Mouse (Mus musculus) embryonic facial prominence, embryonic 14.5 days (tissue): ENCODE results near the gene Klhdc8b. TPM values are rescaled to one million over a fixed set of nuclear protein-coding genes. Genes with fewer than 3 reads are reported as not detected.

Experiments
- ATAC-seq: fragments of 200-750 bp; cut with Nextera tagmentation; 2 replicates; pipeline ENCODE4 v1.8.0; 2017; ENCODE audit warnings: low read depth, moderate number of reproducible peaks, moderate TSS enrichment
- DNase-seq: peaks from one replicate; pipeline ENCODE4 v3.0.0-alpha.2; 2015; ENCODE audit warnings: low spot score
- H3K27ac ChIP-seq: fragments of 300-500 bp; sonication (generic); replicated peaks from 2 replicates; pipeline ENCODE4 v1.5.1; 2014; ENCODE audit warnings: low read depth, mild to moderate bottlenecking, low read length, moderate library complexity
- H3K27me3 ChIP-seq: fragments of 300-500 bp; sonication (generic); replicated peaks from 2 replicates; pipeline ENCODE4 v1.6.1; 2014; ENCODE audit warnings: low read length; ENCODE audit not compliant: control insufficient read depth, insufficient read depth
- H3K36me3 ChIP-seq: fragments of 300-500 bp; sonication (generic); 2 replicates; pipeline ENCODE4 v1.6.1; 2014; ENCODE audit warnings: low read length, mixed read lengths; ENCODE audit not compliant: control insufficient read depth, insufficient read depth
- H3K4me1 ChIP-seq: fragments of 300-500 bp; sonication (generic); 2 replicates; pipeline ENCODE4 v1.6.1; 2014; ENCODE audit warnings: antibody characterized with exemption, low read length; ENCODE audit not compliant: control insufficient read depth, insufficient read depth
- H3K4me2 ChIP-seq: fragments of 300-500 bp; sonication (generic); 2 replicates; pipeline ENCODE4 v1.6.1; 2014; ENCODE audit warnings: low read depth, mild to moderate bottlenecking, low read length, moderate library complexity, mixed read lengths
- H3K4me3 ChIP-seq: fragments of 300-500 bp; sonication (generic); 2 replicates; pipeline ENCODE4 v1.5.1; 2014; ENCODE audit warnings: low read depth, mild to moderate bottlenecking, low read length
- H3K9ac ChIP-seq: fragments of 300-500 bp; sonication (generic); 2 replicates; pipeline ENCODE4 v1.6.1; 2014; ENCODE audit warnings: low read depth, mild to moderate bottlenecking, low read length, moderate library complexity, mixed read lengths
- H3K9me3 ChIP-seq: fragments of 300-500 bp; sonication (generic); 2 replicates; pipeline ENCODE4 v1.6.1; 2016; ENCODE audit warnings: low read length; ENCODE audit not compliant: control insufficient read depth
- WGBS: fragments of 180-500 bp; shearing (Covaris S2); extraction: QIAGEN DNeasy Blood & Tissue Kit; methylation state at CpG from one replicate; pipeline ENCODE4 v1.1.7; 2014; 5-methylcytosine and 5-hydroxymethylcytosine counted together
- polyA plus RNA-seq: library from polyadenylated mRNA; unstranded; fragments of >200 nt; fragmentation: Nextera tagmentation; extraction: Ambion mirVana; gene quantifications from 2 replicates; pipeline ENCODE4 v1.2.1, GENCODE M21; 2014

Gene Klhdc8b
- polyA plus RNA-seq, 1 experiment from 2014 or later, result 23.7 TPM

DNA sequence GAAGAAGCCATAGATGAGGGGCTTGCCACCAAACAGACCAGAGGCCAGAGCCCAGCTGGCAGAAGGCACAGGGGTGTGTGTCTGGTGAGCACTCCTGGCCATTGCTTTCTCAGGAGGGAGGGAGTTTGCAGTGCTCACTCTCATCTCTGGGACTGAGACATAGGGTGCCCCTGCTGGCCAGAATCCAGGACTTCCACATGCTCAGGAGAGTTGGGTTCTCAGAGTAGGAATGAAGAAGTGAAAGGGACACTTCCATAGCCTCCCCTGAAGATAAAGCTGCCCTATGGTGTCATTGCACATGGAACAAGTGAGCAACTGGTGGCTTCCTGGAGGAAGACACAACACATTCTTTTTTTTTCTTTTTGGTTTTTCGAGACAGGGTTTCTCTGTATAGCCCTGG, 13.1 kb upstream of the Klhdc8b start:
- H3K4me1 ChIP-seq, result peaks cover 6% of the 10 kb centered on the region
- H3K4me2 ChIP-seq, result no peak overlapping the region
- no peaks in the 10 kb centered on the region for H3K27me3 ChIP-seq
- no peak overlapping the region for H3K27ac ChIP-seq
- no peak for ATAC-seq
- no peak for DNase-seq
- no peaks in the 10 kb centered on the region for H3K36me3 ChIP-seq
- no peaks in the 10 kb centered on the region for H3K9me3 ChIP-seq
- H3K4me3 ChIP-seq, result no peak overlapping the region
- no peak overlapping the region for H3K9ac ChIP-seq
- WGBS, result 60% methylated on average over 1 of the region's 1 CpGs

DNA sequence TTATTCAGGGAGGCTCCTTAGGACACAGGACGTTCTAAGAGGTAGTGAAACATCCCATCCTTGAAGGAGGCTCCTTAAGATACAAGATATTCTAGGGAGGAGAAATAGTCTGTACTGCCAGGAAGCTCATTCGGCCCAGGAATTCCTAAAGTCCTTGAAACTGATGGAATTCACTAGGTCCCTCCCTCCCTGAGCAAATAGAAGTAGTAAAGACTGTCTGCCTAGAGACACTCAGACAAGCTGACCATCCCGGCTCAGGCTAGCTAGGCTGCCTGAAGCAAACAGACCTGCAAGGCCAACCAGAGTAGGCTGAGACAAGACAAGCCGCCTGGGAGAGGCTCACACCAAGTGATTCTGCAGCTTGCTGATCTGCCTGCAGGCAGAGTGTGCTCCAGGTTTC, 8.5 kb upstream of the Klhdc8b start:
- Histone ChIP-seq H3K36me3 (peaks cover 26% of the 10 kb centered on the region), H3K27me3 (no peaks in the 10 kb centered on the region), H3K9me3 (no peaks in the 10 kb centered on the region), H3K4me1 (no peaks in the 10 kb centered on the region), H3K4me3 (no peak overlapping the region), H3K9ac (no peak overlapping the region), H3K4me2 (no peak overlapping the region), H3K27ac (no peak overlapping the region)
- 73% methylated on average over 4 of the region's 4 CpGs for WGBS
- ATAC-seq (no peak), DNase-seq (no peak)

GRCm38 (mm10) chr9:108469430-108469829, 8.0 kb upstream of the Klhdc8b start:
- no peak for ATAC-seq
- H3K27me3 ChIP-seq, result no peaks in the 10 kb centered on the region
- H3K9ac ChIP-seq, result no peak overlapping the region
- H3K4me1 ChIP-seq, result no peaks in the 10 kb centered on the region
- no peak for DNase-seq
- H3K27ac ChIP-seq, result no peak overlapping the region
- 72% methylated on average over 5 of the region's 5 CpGs for WGBS
- no peak overlapping the region for H3K4me3 ChIP-seq
- H3K4me2 ChIP-seq, result no peak overlapping the region
- H3K36me3 ChIP-seq, result peaks cover 30% of the 10 kb centered on the region
- no peaks in the 10 kb centered on the region for H3K9me3 ChIP-seq

DNA sequence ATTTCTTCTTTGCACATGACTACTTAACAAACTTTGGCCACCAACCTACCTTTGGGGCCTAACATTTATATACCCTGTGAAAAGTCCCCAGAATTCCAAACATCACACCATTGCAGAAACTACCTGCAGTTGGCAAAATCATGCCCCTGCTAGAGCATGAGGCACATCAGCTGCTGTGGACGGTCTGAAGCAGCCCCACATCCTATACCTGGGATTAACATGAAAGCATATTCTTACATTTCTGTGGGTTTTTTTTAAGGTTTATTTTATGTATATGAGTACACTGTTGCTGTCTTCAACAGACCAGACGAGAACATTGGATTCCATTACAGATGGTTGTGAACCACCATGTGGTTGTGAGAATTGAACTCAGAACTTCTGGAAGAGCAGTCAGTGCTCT, 4.8 kb upstream of the Klhdc8b start:
- H3K4me3 ChIP-seq, result no peak overlapping the region
- DNase-seq (no peak), ATAC-seq (no peak)
- no peak overlapping the region for H3K27ac ChIP-seq
- H3K4me2 ChIP-seq, result no peak overlapping the region
- peaks cover 49% of the 10 kb centered on the region for H3K36me3 ChIP-seq
- no peak overlapping the region for H3K9ac ChIP-seq
- peaks cover 8% of the 10 kb centered on the region for H3K4me1 ChIP-seq
- H3K27me3 ChIP-seq, result no peaks in the 10 kb centered on the region
- 90% methylated on average over 2 of the region's 2 CpGs for WGBS
- no peaks in the 10 kb centered on the region for H3K9me3 ChIP-seq

- no peak for ATAC-seq
- Histone ChIP-seq H3K9ac (no peak overlapping the region), H3K27ac (no peak overlapping the region), H3K27me3 (no peaks in the 10 kb centered on the region), H3K36me3 (peaks cover 49% of the 10 kb centered on the region), H3K4me1 (peaks cover 12% of the 10 kb centered on the region), H3K4me3 (no peak overlapping the region), H3K4me2 (no peak overlapping the region), H3K9me3 (no peaks in the 10 kb centered on the region)
- 97% methylated on average over 9 of the region's 9 CpGs for WGBS
- DNase-seq, result no peak
These were observed 2.3 kb upstream of the Klhdc8b start for GRCm38 (mm10) chr9:108463713-108464112.

DNA sequence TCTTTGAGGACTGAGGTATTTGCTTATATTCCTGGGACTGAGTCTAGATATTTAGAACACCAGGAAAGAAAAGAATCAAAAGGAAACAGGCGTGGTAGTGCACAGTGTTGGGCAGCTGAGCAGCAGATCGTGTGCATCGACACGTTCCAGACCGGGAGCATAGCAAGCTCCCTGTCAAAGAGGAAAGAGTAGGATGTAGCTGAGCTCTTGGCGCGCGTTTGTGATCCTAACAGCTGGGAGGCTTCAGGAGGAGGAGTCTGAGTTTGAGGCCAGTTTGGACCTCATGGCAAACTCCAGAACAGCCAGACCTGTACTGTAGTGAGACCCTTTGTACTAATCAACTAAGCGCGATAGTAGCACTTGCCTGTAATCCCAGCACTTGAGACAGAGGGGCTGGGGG, 811 bp upstream of the Klhdc8b start:
- Histone ChIP-seq H3K4me2 (no peak overlapping the region), H3K4me1 (peaks cover 12% of the 10 kb centered on the region), H3K9me3 (no peaks in the 10 kb centered on the region), H3K27ac (no peak overlapping the region), H3K27me3 (no peaks in the 10 kb centered on the region), H3K9ac (no peak overlapping the region), H3K36me3 (peaks cover 44% of the 10 kb centered on the region), H3K4me3 (no peak overlapping the region)
- WGBS, result 84% methylated on average over 10 of the region's 10 CpGs
- DNase-seq, result no peak
- ATAC-seq, result no peak

DNA sequence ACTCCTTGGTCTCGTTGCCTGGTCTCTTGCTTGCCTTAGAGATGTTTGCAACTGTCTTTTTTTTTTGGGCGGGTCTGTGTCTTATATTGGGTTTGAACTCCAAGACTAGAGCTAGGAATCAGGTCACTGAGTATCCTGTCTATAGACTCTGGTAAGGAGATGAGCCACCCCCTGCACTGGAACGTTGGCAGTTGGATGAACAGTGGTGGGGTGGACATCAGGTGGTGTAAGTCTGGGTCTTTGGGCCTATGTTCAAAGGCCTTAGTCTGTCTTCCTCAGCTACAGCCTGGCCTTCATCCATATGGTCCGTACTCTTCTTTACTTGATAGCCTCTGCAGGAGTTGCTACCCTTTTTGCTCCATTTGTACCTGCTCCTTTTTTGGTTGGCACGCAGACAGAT, 294 bp upstream of the Klhdc8b start:
- Histone ChIP-seq H3K4me3 (peak overlapping the region; percentile 80), H3K27ac (no peak overlapping the region), H3K9ac (peak overlapping the region; percentile 88), H3K4me2 (peak overlapping the region; percentile 84), H3K4me1 (peaks cover 12% of the 10 kb centered on the region), H3K9me3 (no peaks in the 10 kb centered on the region), H3K27me3 (no peaks in the 10 kb centered on the region), H3K36me3 (peaks cover 39% of the 10 kb centered on the region)
- DNase-seq (no peak), ATAC-seq (no peak)
- 83% methylated on average over 5 of the region's 5 CpGs for WGBS

DNA sequence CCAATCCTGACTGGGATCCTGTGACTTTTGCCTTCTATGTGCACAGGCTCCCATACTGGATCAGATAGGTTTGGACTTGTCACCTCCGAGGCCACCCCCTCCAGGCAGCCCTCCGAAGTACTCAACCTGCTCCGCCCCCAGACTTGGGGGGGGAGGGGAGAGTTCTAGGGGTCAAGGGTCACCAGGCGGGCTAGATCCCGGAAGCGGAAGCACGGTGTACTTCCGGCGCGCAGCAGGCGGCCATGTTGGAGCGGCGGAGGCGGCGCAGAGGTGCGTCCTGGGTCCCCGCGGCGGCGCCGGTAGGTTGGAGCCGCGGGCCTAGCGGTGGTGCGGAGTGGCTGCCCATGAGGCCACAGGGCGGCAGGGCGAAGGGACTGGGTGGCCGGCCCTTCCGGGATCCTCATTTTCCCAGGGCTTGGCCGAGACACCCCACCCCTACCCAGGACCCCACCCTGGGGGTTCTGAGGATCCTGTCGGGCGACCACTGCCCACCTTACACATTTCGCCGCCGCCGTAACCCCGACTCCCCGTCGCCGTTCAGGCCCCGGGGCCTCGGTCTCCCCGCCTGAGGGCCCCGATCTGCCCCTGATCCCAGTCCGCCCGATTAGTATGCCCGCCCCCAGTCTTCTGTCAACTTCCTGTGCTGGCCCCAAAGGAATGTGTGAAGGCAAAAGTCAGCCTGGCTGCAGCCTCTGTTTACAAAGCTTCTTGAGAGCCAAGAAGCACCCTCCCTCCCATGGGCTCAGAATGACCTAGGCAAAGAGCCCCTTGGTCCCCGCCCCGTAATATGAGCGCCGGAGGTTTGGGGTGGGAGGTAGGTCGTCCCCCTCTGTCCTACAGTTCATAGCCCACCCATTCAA, 832 bp downstream of the Klhdc8b start, which contains the start of gene Ccdc71:
Gene Ccdc71, plus strand, starts transcription at position 209 of the 860 bp plus-strand sequence.
- H3K36me3 ChIP-seq, result peaks cover 31% of the 10 kb centered on the region
- WGBS, result under 1% methylated on average over 40 of the region's 52 CpGs
- H3K9me3 ChIP-seq, result no peaks in the 10 kb centered on the region
- H3K27ac ChIP-seq, result peak within 1 kb of the TSS; percentile 82
- peaks cover 12% of the 10 kb centered on the region for H3K4me1 ChIP-seq
- DNase-seq, result peak; percentile 90
- peak within 1 kb of the TSS; percentile 84 for H3K4me2 ChIP-seq
- H3K4me3 ChIP-seq, result peak within 1 kb of the TSS; percentile 80
- peak; percentile 83 for ATAC-seq
- H3K9ac ChIP-seq, result peak within 1 kb of the TSS; percentile 88
- H3K27me3 ChIP-seq, result no peaks in the 10 kb centered on the region

- Histone ChIP-seq H3K9ac (no peak overlapping the region), H3K36me3 (peaks cover 24% of the 10 kb centered on the region), H3K27ac (peak overlapping the region; percentile 82), H3K4me3 (peak overlapping the region; percentile 80), H3K9me3 (no peaks in the 10 kb centered on the region), H3K4me2 (peak overlapping the region; percentile 84), H3K27me3 (no peaks in the 10 kb centered on the region), H3K4me1 (peaks cover 12% of the 10 kb centered on the region)
- ATAC-seq (peak; percentile 17; the same call in 1 of the 2 replicates), DNase-seq (no peak)
- 79% methylated on average over 1 of the region's 1 CpGs for WGBS
These were observed 1.5 kb downstream of the Klhdc8b start for GRCm38 (mm10) chr9:108459939-108460318.
